Mouse (Mus musculus) embryonic facial prominence, embryonic 11.5 days (tissue): Measurements from ENCODE around the gene Dync1i2. TPM values are rescaled to one million over a fixed set of nuclear protein-coding genes. Genes with fewer than 3 reads are reported as not detected.

Experiments used
- ATAC-seq: fragments of 200-750 bp; cut with Nextera tagmentation; replicated peaks from 2 replicates; pipeline ENCODE4 v1.8.0; 2017; ENCODE audit warnings: low read depth; ENCODE audit not compliant: insufficient number of reproducible peaks, low FRiP score, low TSS enrichment
- DNase-seq: peaks from one replicate; pipeline ENCODE4 v3.0.0-alpha.2; 2015; ENCODE audit warnings: low spot score
- H3K27ac ChIP-seq: fragments of 300-500 bp; sonication (generic); replicated peaks from 2 replicates; pipeline ENCODE4 v1.5.1; 2014; ENCODE audit warnings: mild to moderate bottlenecking, low read depth, low read length, control low read depth
- H3K27me3 ChIP-seq: fragments of 300-500 bp; sonication (generic); 2 replicates; pipeline ENCODE4 v1.6.1; 2014; ENCODE audit warnings: mild to moderate bottlenecking, low read length, moderate library complexity, mixed read lengths; ENCODE audit not compliant: control insufficient read depth, insufficient read depth
- H3K36me3 ChIP-seq: fragments of 300-500 bp; sonication (generic); replicated peaks from 2 replicates; pipeline ENCODE4 v1.6.1; 2014; ENCODE audit warnings: low read depth, mild to moderate bottlenecking, low read length, moderate library complexity, mixed read lengths; ENCODE audit not compliant: control insufficient read depth, insufficient read depth
- H3K4me1 ChIP-seq: fragments of 300-500 bp; sonication (generic); 2 replicates; pipeline ENCODE4 v1.6.1; 2014; ENCODE audit warnings: low read length, mixed read lengths; ENCODE audit not compliant: control insufficient read depth, insufficient read depth
- H3K4me2 ChIP-seq: fragments of 300-500 bp; sonication (generic); 2 replicates; pipeline ENCODE4 v1.6.1; 2014; ENCODE audit warnings: low read depth, mild to moderate bottlenecking, control low read depth, low read length, moderate library complexity
- H3K4me3 ChIP-seq: fragments of 300-500 bp; sonication (generic); 2 replicates; pipeline ENCODE4 v1.5.1; 2014; ENCODE audit warnings: low read depth, low read length, control low read depth
- H3K9ac ChIP-seq: fragments of 300-500 bp; sonication (generic); replicated peaks from 2 replicates; pipeline ENCODE4 v1.6.1; 2014; ENCODE audit warnings: mild to moderate bottlenecking, control low read depth, low read length
- H3K9me3 ChIP-seq: fragments of 300-500 bp; sonication (generic); replicated peaks from 2 replicates; pipeline ENCODE4 v1.6.1; 2016; ENCODE audit warnings: mild to moderate bottlenecking, low read length, inconsistent platforms, mixed read lengths; ENCODE audit not compliant: control insufficient read depth
- WGBS: fragments of 180-500 bp; shearing (Covaris S2); extraction: QIAGEN DNeasy Blood & Tissue Kit; methylation state at CpG from one replicate; pipeline ENCODE4 v1.1.7; 2014; 5-methylcytosine and 5-hydroxymethylcytosine counted together
- polyA plus RNA-seq: library from polyadenylated mRNA; unstranded; fragments of >200 nt; fragmentation: Nextera tagmentation; extraction: Ambion mirVana; gene quantifications from 2 replicates; pipeline ENCODE4 v1.2.1, GENCODE M21; 2014

Gene Dync1i2
- polyA plus RNA-seq, 1 experiment from 2014 or later: 167 TPM

- H3K4me3 ChIP-seq: peak overlapping the region; percentile 97
- H3K36me3 ChIP-seq: no peaks in the 10 kb centered on the region
- peak overlapping the region; percentile 35 for H3K4me2 ChIP-seq
- H3K4me1 ChIP-seq: no peaks in the 10 kb centered on the region
- H3K27me3 ChIP-seq: no peaks in the 10 kb centered on the region
- peak overlapping the region; percentile 97 for H3K9ac ChIP-seq
- 0% methylated on average over 6 of the region's 6 CpGs for WGBS
- peak overlapping the region; percentile 76; the same call in 1 of the 2 replicates for H3K27ac ChIP-seq
- DNase-seq (peak; percentile 11), ATAC-seq (0 out of 2 replicates have a peak, but pooled peaks have one; percentile 2)
- no peaks in the 10 kb centered on the region for H3K9me3 ChIP-seq
Observed at GRCm38 (mm10) chr2:71212360-71212726, 837 bp downstream of the Dync1i2 start.

- H3K36me3 ChIP-seq: peaks cover 10% of the 10 kb centered on the region
- WGBS: 79% methylated on average over 1 of the region's 1 CpGs
Observed at GRCm38 (mm10) chr2:71221020-71221419, 9.5 kb downstream of the Dync1i2 start.

GRCm38 (mm10) chr2:71227398-71227797, 15.9 kb downstream of the Dync1i2 start:
- peak; percentile 26 for DNase-seq
- peaks cover 9% of the 10 kb centered on the region for H3K36me3 ChIP-seq

More at GRCm38 (mm10) chr2:71221020-71221419, 9.5 kb downstream of the Dync1i2 start:
- Histone ChIP-seq H3K27ac (no peak overlapping the region), H3K9me3 (no peaks in the 10 kb centered on the region), H3K4me3 (no peak overlapping the region), H3K27me3 (no peaks in the 10 kb centered on the region), H3K4me1 (no peaks in the 10 kb centered on the region), H3K4me2 (no peak overlapping the region), H3K9ac (no peak overlapping the region)
- DNase-seq: no peak
- ATAC-seq: no peak

GRCm38 (mm10) chr2:71229603-71230002, 18.1 kb downstream of the Dync1i2 start:
- Histone ChIP-seq H3K27ac (no peak overlapping the region), H3K4me1 (no peaks in the 10 kb centered on the region), H3K27me3 (no peaks in the 10 kb centered on the region), H3K36me3 (no peaks in the 10 kb centered on the region), H3K4me2 (no peak overlapping the region), H3K9ac (no peak overlapping the region), H3K9me3 (no peaks in the 10 kb centered on the region), H3K4me3 (no peak overlapping the region)
- DNase-seq (no peak), ATAC-seq (no peak)
- 97% methylated on average over 1 of the region's 1 CpGs for WGBS

More at GRCm38 (mm10) chr2:71227398-71227797, 15.9 kb downstream of the Dync1i2 start:
- Histone ChIP-seq H3K27me3 (no peaks in the 10 kb centered on the region), H3K27ac (no peak overlapping the region), H3K4me3 (no peak overlapping the region), H3K9ac (no peak overlapping the region), H3K4me2 (no peak overlapping the region), H3K9me3 (no peaks in the 10 kb centered on the region), H3K4me1 (no peaks in the 10 kb centered on the region)
- WGBS: 68% methylated on average over 1 of the region's 1 CpGs
- ATAC-seq: no peak

GRCm38 (mm10) chr2:71231951-71232350, 20.4 kb downstream of the Dync1i2 start:
- H3K4me2 ChIP-seq: no peak overlapping the region
- H3K36me3 ChIP-seq: peaks cover 3% of the 10 kb centered on the region; the same call in 1 of the 2 replicates
- no peak overlapping the region for H3K9ac ChIP-seq
- no peaks in the 10 kb centered on the region for H3K4me1 ChIP-seq
- no peaks in the 10 kb centered on the region for H3K27me3 ChIP-seq
- no peak for ATAC-seq
- H3K4me3 ChIP-seq: no peak overlapping the region
- no peak for DNase-seq
- H3K27ac ChIP-seq: no peak overlapping the region
- no peaks in the 10 kb centered on the region for H3K9me3 ChIP-seq
- 90% methylated on average over 5 of the region's 5 CpGs for WGBS

GRCm38 (mm10) chr2:71232976-71233375, 21.5 kb downstream of the Dync1i2 start:
- Histone ChIP-seq H3K36me3 (peaks cover 3% of the 10 kb centered on the region), H3K27me3 (no peaks in the 10 kb centered on the region), H3K9ac (no peak overlapping the region), H3K9me3 (no peaks in the 10 kb centered on the region), H3K4me1 (no peaks in the 10 kb centered on the region), H3K4me2 (no peak overlapping the region), H3K27ac (no peak overlapping the region), H3K4me3 (no peak overlapping the region)
- DNase-seq (no peak), ATAC-seq (no peak)
- 83% methylated on average over 2 of the region's 2 CpGs for WGBS

GRCm38 (mm10) chr2:71235420-71235819, 23.9 kb downstream of the Dync1i2 start:
- no peak overlapping the region for H3K4me2 ChIP-seq
- DNase-seq: no peak
- no peaks in the 10 kb centered on the region for H3K4me1 ChIP-seq
- 94% methylated on average over 4 of the region's 4 CpGs for WGBS
- H3K36me3 ChIP-seq: peaks cover 3% of the 10 kb centered on the region
- no peak overlapping the region for H3K4me3 ChIP-seq
- no peaks in the 10 kb centered on the region for H3K27me3 ChIP-seq
- ATAC-seq: no peak
- no peak overlapping the region for H3K27ac ChIP-seq
- H3K9me3 ChIP-seq: no peaks in the 10 kb centered on the region
- no peak overlapping the region for H3K9ac ChIP-seq

GRCm38 (mm10) chr2:71236009-71236408, 24.5 kb downstream of the Dync1i2 start:
- WGBS: 95% methylated on average over 6 of the region's 6 CpGs
- no peaks in the 10 kb centered on the region for H3K9me3 ChIP-seq
- H3K27ac ChIP-seq: no peak overlapping the region
- H3K36me3 ChIP-seq: peaks cover 3% of the 10 kb centered on the region
- no peak overlapping the region for H3K4me2 ChIP-seq
- H3K4me3 ChIP-seq: no peak overlapping the region
- DNase-seq (no peak), ATAC-seq (no peak)
- no peak overlapping the region for H3K9ac ChIP-seq
- H3K4me1 ChIP-seq: no peaks in the 10 kb centered on the region
- no peaks in the 10 kb centered on the region for H3K27me3 ChIP-seq
